Mouse (Mus musculus): ENCODE data around the gene Sdk2.

The Sdk2 gene

DNA sequence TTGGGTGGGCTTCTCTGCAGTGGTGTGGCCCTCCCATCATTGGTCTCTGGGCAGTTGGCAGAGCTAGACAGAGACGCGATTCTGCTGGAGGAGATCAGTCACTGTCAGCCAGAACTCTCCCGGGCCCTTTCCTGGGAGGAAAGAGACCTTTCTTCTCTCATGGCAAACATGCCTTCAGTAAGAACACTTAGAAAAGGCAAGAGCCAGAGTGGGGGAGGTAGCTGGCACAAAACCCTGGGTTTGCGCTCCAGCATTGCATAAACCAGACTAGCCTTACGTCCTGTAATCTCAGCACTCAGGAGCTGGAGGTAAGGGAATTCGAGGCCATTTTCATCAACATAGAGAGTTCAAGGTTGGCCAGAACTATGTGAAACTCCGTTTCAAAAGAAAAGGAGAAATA, 306.4 kb downstream of the Sdk2 start:
- DNase-seq, result no peak

- no peak for DNase-seq
These were observed 308.0 kb downstream of the Sdk2 start for GRCm38 (mm10) chr11:113758851-113759250.

DNA sequence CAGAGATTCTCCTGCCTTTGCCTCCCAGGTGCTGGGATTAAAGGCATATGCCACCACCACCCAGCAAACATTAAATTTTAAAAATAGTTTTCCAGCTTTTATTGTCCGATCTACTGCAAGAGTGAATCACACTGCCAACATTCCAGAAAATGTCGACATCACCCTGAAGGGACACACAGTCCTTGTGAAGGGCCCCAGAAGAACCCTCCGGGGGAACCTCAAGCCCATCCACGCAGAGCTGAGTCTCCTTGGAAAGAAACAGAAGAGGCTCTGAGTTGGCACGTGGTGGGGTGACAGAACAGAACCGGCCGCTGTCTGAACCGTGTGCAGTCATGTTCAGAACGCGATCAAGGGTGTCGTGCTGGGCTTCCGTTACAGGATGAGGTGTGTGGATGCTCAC, 310.3 kb downstream of the Sdk2 start:
- no peak for DNase-seq

DNA sequence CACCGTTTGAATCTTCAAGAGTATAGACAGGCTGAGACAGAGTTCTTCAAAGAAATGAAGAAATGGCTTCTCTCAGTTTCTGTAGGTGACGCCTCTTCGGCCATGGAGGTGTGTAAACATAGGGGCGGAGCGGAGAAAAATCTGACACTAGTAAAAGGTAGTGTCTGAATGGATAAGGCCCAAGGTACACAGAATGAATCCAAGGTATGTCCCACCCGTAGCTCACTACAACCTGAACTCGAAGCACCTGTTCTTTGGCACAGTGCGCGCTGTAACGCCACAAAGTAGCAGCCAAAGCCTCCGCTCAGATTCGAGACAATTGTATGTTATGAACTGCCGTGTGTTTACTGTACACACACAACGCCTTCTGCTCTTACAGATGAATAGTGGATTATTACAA, 311.0 kb downstream of the Sdk2 start:
- no peak for DNase-seq

DNA sequence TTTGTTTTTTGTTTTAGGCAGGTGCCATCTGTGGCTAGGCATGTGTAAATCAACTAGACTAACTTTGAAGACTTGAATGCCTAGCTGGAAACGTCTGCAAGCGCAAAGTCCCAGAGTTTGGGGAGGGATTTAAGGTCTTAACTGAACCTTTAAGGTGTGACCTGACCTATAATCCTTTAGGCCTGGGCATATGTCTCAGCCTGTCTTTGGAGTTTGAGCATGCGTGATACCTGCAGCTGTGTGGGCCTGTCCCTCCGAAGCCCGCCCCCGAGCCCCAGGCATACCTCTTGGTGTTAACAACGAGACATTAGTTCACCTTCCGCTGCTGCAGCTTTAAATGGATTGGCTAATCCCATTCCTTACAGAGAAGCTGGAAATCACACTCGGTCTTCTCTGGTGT, 312.0 kb downstream of the Sdk2 start:
- no peak for DNase-seq

DNA sequence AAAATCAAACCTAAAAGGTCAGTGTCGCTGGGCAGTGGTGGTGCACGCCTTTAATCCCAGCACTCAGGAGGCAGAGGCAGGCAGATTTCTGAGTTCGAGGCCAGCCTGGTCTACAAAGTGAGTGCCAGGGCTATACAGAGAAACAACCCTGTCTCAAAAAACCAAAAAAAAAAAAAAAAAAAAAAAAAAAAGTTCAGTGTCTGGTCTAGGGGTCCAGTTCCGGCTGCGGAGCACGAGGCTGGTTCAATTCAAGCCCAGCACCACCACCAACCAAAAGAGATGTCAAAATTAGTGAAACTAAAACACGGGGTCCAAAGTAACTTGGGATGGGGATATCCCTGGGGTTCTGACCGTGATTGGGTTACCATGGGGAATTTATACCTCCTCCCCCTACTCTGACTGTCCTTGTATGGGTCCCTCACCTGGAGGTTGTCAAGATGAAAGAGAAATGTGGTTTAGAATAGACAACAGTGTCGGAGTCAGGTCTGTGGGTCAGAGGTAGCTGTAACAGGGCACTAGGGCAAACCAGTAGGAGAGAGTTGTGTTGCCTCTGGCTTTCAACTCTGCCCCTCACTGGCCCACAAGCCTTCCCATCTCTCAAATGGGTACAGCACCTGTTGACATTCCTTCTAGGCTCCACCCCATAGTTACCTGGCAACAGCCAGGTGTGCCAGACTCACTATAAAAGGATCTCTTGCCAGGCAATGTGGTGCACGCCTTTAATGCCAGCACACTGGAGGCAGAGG, 314.0 kb downstream of the Sdk2 start:
- no peak for DNase-seq

- peak in 1 of 2 experiments; percentile 10 for DNase-seq
These were observed 314.6 kb downstream of the Sdk2 start for GRCm38 (mm10) chr11:113752158-113752661.

DNA sequence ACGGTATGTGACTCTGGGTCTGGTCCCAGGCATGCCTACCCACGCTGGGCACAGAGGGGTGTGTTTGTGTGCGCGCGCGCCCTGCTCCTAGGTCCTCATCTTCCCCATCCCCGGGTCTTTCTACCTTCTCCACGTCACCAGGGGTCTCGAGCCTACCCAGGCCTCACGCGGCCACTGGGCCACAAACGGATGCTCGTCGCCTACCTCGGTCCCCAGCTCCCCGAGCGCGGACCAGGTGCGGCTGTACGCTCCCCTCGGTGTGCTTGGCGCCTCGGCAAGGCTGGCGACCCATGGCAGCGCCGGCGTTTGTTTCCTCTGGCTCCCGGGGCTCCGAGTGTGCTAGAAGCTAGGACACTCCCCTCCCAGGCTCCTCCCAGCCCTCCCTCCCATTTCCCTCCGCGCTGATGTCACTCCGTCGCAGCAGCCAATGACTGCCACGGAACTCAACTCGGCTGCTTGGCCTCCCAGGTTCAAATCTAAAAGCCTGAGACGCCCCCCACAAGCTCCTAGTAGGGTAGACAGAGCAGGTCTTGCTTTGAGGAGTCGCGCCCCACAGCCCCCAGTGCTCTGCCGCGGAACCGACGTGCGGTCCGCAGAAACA, 315.3 kb downstream of the Sdk2 start, which contains the start of gene Cdc42ep4:
Gene Cdc42ep4 (minus strand): TSS at position 398 of the 601 bp plus-strand sequence.
- peak; percentile 88 to 90 for DNase-seq

GRCm38 (mm10) chr11:113750571-113751483, 316.0 kb downstream of the Sdk2 start:
- peak; percentile 77 to 85 for DNase-seq

DNA sequence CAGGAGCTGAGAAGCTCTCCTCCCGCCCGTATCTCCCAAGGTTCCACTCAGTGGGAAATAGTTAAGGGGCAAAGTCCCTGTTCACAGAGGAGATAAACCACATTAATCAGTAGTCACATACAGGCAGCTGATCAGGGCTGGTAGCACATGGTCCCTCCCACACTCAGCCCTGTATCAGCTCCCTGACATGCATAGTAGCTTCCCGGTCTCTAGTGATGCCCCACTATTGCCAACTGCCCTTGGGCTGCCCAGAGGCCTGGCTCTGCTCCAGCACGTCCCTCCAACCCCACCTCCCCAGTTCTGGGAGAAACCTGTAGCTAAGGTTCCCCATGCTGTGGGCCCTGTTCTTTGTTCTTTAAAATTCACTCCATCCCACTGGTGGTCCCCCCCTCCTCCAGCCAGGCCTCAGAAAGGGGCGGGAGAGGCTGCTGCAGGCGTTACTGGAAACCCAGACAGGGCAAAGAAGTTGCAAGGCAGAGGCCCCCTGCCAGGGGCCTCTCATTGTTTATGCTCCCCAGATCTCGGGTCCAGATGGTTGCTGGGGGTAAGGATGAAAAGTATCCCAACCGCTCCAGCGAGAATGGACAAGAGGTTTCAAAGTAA, 317.0 kb downstream of the Sdk2 start:
- peak; percentile 42 to 56 for DNase-seq

- peak; percentile 55 to 60 for DNase-seq
These were observed 317.9 kb downstream of the Sdk2 start for GRCm38 (mm10) chr11:113748797-113749521.

DNA sequence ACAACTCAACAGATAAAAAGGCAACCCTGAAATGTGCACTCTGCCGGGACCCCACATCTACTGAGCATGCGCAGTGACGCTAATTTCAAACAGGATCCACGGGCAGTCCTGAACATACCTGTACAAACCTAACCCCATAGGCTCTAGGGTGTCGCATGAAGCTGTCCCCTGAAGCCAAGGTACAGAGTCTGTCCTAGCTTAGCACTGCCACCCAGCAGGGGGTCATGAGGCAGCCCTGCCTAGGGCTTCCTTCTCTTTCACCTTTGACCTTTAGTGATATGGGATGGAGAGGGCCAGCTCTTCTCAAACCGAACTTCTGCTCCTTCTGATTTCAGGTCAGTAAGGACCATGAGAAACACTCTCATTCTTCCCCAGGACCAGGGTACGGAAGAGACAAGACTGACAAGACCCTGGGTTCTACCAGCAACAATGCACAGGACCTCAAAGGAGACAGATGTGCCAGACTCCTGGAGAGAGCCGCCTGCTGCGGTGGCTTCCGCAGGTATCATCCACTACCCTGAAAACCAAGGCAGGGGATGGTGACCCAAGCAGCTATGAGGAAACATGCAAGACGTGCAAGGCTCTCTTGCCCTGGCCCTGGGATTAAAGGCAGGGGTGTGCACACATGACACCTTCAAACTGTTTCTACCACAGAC, 319.0 kb downstream of the Sdk2 start:
- no peak for DNase-seq

- peak; percentile 66 to 82 for DNase-seq
These were observed 319.8 kb downstream of the Sdk2 start for GRCm38 (mm10) chr11:113747056-113747455.

GRCm38 (mm10) chr11:113745961-113746360, 320.9 kb downstream of the Sdk2 start:
- no peak for DNase-seq

DNA sequence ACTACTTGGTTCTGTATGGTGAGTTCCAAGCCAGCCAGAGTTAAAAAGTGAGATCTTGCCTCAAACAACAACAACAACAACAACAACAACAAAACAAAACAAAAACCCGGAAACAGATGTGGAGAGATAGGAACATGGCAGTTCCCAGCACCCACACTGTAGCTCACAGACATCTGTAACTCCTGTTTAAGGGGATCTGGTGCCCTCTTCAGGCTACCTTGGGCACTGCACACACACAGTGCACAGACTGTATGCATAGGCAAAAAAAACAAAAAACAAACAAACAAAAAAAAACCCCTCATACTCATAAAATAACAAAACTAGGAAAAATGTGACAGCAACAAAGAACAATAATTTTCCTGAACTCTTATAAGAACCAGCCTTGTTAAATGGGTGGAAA, 323.8 kb downstream of the Sdk2 start:
- DNase-seq, result no peak

- DNase-seq, result peak; percentile 60 to 65
These were observed 326.7 kb downstream of the Sdk2 start for GRCm38 (mm10) chr11:113740100-113740499.

GRCm38 (mm10) chr11:113739213-113739612, 327.6 kb downstream of the Sdk2 start:
- peak; percentile 88 for DNase-seq

DNA sequence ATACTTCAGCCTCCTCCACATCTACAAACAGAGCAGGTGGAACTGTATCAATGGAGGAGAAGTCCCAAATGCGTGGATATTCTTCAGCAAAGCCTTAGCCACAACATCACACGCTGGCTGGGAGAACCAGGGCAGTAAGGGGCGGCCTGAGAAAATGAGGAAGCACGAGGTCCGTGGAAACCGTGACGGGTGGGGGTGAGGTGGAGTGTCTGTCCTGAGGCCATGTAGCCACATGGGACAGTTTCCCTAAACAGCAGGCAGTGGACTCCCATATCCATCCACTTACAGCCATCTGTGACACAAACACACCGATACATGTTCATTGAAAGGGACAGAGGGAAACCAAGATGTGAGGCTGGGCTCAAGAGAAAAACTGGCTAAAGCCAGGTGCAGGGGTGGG, 328.9 kb downstream of the Sdk2 start:
- no peak for DNase-seq

- DNase-seq, result no peak
These were observed 329.3 kb downstream of the Sdk2 start for GRCm38 (mm10) chr11:113737553-113737854.

GRCm38 (mm10) chr11:113736848-113737552, 329.8 kb downstream of the Sdk2 start:
- DNase-seq, result no peak

- peak; percentile 42 to 47 for DNase-seq
These were observed 331.7 kb downstream of the Sdk2 start for GRCm38 (mm10) chr11:113735151-113735550.

All from kidney, postnatal 36 days (tissue).